Mouse (Mus musculus): ENCODE measurements around the gene Lrrc18.

Lrrc18 gene

GRCm38 (mm10) chr14:33045217-33045616 lies 54.0 kb downstream of the Lrrc18 start:
- in situ Hi-C loops (cut with MboI, MseI) = no loop called here

GRCm38 (mm10) chr14:33053441-33053840 lies 62.3 kb downstream of the Lrrc18 start:
- in situ Hi-C loops (cut with MboI, MseI) = no loop called here

GRCm38 (mm10) chr14:33058881-33059660 lies 67.9 kb downstream of the Lrrc18 start:
- in situ Hi-C loops (cut with MboI, MseI) = no loop called here

- in situ Hi-C loops (cut with MboI, MseI) = no loop called here
Measured at GRCm38 (mm10) chr14:33062996-33063395, 71.8 kb downstream of the Lrrc18 start.
